Mouse (Mus musculus): ENCODE data around the gene Cdh15. TPM values are rescaled to one million over a fixed set of nuclear protein-coding genes. Genes with fewer than 3 reads are reported as not detected.

Cdh15 gene
- not detected for polyA plus RNA-seq (2017; shearing (Covaris generic))

GRCm38 (mm10) chr8:122847829-122848561, at the start of gene Cdh15:
TSS of gene Cdh15 (plus strand) at chr8:122847966.

Other genes with a start within 250 kb of the Cdh15 start
- 17.2 TPM for gene Galns, start 236.5 kb upstream of the Cdh15 start, polyA plus RNA-seq (2017; shearing (Covaris generic))
- gene Trappc2l, start 236.3 kb upstream of the Cdh15 start, polyA plus RNA-seq (2017; shearing (Covaris generic)): 55.9 TPM
- gene Pabpn1l, start 225.2 kb upstream of the Cdh15 start, polyA plus RNA-seq (2017; shearing (Covaris generic)): not detected
- 0.09 TPM for gene Cbfa2t3, start 148.9 kb upstream of the Cdh15 start, polyA plus RNA-seq (2017; shearing (Covaris generic))
- gene Acsf3, start 72.5 kb upstream of the Cdh15 start, polyA plus RNA-seq (2017; shearing (Covaris generic)): 7.7 TPM
- gene Ankrd11, start 194.3 kb downstream of the Cdh15 start, polyA plus RNA-seq (2017; shearing (Covaris generic)): 54.3 TPM
- 11.0 TPM for gene Spg7, start 215.0 kb downstream of the Cdh15 start, polyA plus RNA-seq (2017; shearing (Covaris generic))

All from CD4-positive, CD25-positive, alpha-beta regulatory T cell, adult 9 weeks (primary cell).